Mouse (Mus musculus) neutrophil, adult 5-6 weeks (primary cell): Measurements from ENCODE around the gene Haspin. TPM values are rescaled to one million over a fixed set of nuclear protein-coding genes. Genes with fewer than 3 reads are reported as not detected.

Experiments
- ATAC-seq: fragments of 151-379, 151-347 bp; 2 replicates; pipeline ENCODE4 v1.8.0; 2017; ENCODE audit warnings: mild to moderate bottlenecking, moderate TSS enrichment; ENCODE audit not compliant: insufficient number of reproducible peaks, poor library complexity, low FRiP score, severe bottlenecking; ENCODE audit errors: extremely low read depth
- total RNA-seq: library from RNA; stranded (forward); fragments of 200-1000 nt; gene quantifications from 2 replicates; pipeline ENCODE4 v1.2.3, GENCODE M21; 2017

The Haspin gene
- total RNA-seq = 3.9 and 4.3 TPM in 2 replicates

DNA sequence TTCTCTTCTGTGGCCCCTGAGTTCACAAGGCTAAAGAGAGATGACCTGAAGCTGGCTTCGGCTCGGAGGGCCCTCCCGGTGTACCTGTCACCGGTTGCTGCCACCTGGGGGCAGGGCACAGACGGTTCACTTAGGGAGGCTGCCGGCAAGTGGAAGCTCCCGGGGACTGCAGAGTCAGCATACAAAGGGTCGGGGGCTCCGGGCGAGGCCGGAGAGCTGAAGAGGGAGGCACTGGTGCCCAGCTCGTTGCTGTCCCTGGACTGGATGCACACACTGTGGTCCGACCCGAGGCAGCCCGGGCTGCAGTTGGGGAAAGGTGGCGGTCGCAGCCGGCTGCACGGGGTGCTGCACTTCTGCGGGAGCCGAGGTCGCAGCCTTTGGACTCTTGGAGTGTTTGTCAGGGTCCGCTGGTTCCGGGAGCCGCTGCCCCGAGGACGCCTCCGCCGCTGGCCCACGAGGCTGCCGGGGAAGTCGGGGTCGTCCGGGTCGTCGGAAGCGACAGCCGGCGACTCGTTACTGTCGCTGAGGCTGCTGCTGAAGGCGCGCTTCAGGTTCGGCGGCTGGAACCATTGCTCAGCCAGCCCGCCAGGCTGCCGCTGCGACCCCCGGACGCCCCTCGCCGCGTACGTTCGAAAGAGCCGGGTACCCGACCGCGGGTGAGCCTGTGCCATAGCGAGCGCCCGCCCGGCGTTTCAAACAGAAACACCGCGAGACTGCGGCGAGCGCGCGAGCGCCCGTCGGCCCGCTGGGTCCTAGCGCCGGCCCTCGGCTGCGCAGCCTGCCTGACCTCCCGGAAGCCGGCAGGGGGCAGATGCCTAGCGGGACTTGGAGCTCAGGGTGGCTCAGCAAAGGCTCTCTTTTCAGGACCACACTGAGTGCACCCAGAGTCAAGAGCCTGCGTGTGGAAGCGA, at the start of gene Haspin:
Gene Haspin, minus strand, starts transcription at position 704 of the 911 bp plus-strand sequence.
- peak; percentile 89 for ATAC-seq

DNA sequence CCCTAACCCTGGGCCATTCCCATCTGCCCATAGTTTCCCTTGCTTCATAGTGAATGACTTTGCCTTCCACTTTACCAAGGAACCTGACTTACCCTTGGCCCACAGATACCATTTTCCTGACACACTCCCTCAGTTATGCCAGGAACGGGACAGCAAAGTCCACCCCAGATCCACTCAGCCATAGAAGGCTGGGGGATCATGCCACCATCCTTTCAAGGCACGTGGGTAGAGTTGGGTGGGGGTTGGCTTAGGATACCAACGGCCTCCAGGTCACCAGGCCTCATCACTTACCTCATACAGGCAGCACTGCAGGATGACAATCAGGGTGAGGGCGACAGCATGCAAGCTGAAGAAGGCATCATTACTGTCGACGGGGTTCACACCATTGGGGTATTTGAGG, 49.1 kb upstream of the Haspin start:
- no peak for ATAC-seq

DNA sequence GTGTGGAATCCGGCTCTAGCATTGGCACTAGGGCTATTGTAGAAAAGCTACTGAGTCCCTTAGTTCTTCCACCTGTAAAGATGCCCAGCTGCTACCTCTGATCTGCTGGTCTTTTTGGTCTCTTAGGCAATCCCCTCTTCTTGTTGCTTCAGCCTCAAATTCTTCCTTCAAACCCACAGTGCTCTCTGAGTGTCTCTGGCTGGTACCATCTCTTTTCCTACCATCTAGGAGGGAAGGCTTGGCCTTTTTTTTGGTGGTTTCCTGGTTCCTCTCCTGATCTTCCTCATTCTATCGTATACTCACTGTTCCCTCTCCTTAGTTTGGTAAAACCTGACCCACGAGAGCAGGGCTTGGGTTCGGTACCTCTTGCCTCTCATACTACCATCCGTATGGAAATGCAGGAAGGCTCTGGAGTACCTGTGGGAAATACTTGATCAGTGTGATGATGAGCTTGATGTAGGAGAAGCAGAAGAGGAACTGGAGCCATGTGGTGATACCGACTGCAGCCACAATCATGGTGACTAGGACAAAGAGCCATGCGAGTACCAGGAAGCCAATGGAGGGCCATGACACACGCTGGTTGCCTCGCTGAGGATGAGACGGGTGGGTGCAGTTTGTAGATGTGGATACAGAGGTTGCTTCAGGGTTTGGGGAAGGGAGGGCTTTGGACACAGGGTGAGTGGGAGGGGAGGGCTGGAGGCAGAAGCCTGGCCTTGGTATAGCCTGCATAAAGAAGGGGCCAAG, 48.0 kb upstream of the Haspin start:
- ATAC-seq = no peak

DNA sequence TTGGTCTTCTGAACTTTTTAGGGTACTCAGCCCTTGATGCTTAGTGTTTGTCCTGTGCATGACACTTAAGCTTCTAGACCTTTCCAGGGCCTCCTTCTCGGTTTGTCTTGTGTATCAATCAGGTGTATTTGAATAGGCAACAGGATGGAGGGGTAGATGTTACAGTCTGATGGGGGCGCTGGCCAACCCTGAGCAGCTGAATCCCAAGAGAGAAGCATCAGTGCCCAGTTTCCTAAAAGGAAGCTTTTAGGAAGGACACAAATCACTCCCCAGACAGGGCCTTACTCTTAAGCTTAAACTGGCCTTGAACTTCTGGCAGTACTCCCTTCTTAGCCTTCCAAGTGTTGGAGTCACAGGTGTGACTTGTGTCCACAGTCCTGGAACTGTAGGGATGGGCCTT, 39.8 kb upstream of the Haspin start:
- no peak for ATAC-seq

DNA sequence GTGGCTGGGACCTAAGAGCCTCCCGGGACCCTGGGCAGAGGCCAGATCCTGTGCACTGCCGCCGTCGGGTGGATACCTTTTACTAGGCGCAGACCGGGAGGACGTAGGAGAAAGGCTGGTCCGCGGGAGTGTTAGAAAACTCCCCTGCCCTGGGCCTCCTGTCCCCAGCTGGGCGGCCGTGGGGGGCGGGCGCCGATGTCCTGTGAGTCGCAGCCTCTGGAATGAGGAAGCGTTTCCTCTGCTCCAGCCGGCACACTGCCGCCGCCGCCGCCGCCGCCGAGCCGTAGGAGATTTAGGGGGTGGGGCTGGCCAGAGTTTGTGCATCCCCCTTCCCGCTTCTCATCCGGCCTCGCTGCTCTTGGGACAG, 39.4 kb upstream of the Haspin start:
- ATAC-seq = no peak

DNA sequence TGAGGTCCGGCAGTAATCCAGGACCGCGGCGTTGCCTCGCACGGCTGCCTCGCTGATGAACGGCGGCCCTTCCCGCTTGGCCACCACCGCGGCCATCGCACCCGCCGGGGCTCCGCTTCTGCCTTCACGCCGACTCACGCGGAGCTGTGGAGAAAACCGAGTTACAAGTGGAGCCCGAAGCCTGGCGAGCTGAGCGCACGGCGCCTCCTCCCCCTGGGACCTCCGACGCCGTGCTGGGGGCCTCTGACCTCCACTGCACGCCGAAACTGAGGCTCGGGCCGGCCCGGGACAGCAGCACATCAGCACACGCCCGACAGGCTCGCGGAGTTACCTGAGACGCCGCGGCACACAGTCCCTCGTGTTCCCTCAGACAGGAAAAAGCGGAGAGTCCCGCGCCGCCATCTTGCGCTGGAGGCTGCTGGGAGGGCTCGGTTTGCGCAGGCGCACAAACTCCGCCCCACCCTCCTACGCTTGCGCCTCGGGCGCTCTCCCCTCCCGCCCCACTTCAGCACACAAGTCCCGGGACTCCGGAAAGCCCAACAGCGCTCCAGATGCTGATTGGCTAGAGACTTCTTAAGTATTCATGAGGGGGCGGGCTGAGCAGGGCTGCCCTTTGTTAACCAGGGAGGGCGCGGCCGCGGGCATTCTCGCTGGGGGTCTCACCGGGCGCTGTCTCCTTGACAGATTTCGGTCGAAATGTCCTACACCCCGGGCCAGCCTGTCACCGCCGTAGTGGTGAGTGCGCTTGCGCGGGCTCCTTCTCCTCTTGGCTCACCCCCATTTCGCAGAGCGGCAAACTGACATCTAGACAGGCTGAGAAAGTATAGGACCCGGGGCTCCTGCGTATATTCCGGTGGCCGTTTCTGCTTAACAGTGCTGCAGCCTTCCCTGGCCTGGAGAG, 38.8 kb upstream of the Haspin start, which contains the start of the genes Emc6 and Tax1bp3:
Gene Emc6, minus strand, starts transcription at position 430 of the 901 bp plus-strand sequence.
Gene Tax1bp3, plus strand, starts transcription at position 476 of the 901 bp plus-strand sequence.
- peak; percentile 96 for ATAC-seq

DNA sequence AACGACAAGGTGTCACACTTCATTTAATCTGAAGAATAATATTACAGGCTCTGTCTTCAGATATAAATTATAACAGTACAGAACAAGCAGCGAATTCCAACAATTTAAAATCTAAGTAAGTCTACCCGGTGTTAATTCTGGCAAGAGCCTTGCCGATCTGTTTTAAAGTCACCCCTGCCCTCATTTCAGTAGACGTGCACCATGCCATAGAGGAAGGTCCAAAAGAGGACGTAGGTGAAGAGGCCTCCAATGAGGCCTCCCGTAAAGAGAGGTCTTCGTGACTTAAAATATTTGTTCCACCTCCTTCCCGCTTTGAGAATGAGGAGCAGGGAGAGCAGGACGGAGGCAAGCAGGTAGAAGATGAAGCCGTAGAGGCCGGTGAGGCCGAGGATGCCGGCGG, 38.1 kb upstream of the Haspin start:
- ATAC-seq = no peak

DNA sequence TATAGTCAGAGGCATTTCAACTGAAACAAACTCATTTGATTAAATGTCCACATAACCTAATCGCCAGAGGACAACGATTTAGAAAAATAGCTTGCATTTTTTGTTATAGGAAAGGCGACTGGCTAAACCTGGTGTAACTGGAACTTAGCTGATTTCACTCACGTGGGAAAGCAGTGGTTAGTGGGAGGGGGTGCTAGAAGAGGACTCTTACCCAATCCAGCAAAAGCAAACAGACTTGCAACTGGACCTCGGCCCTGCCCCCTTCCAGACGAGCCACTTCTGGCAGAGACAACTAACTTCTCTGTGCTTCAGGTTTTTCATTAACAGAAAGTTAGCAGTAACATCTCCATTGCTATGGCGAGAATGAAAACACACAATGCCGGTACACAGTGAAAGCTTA, 37.5 kb upstream of the Haspin start:
- no peak for ATAC-seq

DNA sequence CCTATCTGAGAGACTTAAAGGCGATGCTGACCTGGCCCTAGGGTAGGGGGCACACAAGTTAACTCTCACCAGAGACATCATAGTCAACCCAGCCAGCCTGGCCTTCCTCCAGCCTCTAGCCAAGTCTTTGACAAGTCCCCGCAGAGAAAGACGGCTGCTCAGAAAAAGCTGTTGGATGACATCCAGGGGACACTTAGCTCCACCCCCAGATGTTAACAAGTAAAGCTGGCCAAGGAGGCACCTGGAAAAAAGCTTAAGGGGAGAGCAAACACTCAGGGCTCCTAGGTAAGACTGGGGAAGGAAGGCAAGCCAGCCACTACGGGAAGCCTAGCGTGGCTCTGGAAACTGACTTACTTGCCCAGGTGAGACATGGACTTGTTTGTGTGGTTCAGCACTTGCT, 34.1 kb upstream of the Haspin start:
- ATAC-seq = no peak

DNA sequence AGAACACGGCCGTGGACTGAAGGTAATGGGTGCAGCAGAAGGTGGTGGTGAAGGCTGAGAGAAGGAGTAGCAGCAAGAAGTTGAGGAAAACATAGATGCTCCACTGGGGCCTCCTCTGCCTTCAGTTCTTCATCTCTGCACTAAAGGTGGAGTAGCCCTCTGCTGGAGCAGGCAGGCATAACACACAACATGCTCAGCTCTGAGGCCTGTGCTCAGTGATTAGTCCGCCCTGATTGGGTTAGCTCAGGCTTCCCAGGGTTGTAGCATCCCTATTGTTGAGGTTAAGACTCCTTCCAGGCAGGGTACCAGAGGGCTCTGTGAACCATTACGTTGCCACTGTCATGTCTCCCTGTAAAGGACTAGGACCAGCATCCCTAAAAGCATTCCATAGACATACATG, 31.1 kb upstream of the Haspin start:
- 0 out of 2 replicates have a peak, but pooled peaks have one; percentile 38 for ATAC-seq

DNA sequence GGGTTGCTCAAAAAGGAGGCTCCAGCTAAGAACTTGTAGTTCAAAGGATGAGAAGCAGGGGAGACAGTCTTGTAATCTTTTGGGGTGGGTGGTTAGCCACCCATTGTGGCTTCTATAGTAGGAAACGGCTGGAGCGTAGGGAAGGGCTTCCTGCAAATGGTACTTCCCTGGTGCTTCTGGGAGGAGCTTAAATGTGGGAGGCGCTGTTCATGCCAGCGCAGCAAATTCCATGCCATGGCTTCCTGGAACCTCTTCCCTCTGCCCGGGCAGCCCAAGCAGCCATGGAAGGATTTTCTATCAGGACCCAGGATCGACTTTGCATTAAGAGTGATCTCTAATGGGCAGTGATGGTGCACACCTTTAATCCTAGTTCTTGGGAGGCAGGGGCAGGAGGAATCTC, 30.5 kb upstream of the Haspin start:
- ATAC-seq = no peak

DNA sequence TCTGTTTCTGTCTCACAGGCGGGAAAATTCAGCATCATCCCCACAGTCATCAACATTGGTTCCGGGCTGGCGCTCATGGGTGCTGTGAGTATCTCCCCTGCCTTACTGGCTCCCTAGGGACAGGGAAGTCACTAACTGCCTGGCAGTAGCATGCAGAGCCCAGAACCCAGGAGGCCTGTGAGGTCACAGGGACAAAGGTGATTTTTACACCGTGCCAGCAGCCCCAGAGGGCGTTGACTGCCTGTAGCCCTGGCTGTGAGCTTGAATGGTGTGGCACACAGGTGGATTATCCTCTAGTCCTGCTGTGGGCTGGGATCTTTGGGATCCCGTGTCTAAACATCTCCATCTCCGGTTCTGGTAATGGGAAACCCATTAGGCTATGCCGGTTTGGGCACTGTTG, 30.0 kb upstream of the Haspin start:
- no peak for ATAC-seq

DNA sequence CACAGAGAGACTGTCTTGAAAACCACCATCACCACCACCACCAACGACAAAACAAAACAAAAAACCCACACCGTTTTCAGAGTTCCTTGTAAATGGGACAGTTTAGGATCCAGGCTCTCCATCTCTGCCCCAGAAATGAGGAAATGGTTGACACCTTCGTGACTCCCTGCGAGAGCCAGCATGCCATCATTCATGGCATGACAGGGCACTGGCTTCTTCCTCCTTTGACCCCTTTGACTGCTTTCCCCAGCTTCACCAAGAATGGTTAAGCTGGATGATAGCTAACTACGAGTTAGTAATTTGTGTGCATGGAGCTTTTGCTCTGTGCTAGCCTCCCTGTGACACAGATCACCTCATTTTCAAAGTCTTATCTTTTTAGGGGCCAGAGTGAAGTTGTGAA, 24.2 kb upstream of the Haspin start:
- no peak for ATAC-seq

DNA sequence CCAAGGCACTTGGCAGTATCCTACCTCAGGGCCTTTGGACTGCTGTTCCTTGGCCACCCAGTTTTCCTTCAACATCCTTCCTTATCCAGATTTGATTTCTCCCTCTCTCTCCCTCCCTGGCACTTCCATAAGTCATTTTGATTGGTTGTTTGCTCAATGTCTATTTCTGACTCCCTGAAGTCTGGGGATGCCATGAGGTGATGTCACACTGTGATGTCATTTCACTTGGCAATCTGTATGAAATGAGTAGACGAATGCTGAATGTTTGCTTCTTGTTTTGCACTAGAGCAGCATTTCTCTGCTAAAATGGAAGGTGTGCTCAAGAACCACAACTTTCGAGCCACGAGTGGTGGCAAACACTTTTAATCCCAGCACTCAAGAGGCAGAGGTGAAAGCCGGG, 23.5 kb upstream of the Haspin start:
- ATAC-seq = no peak

DNA sequence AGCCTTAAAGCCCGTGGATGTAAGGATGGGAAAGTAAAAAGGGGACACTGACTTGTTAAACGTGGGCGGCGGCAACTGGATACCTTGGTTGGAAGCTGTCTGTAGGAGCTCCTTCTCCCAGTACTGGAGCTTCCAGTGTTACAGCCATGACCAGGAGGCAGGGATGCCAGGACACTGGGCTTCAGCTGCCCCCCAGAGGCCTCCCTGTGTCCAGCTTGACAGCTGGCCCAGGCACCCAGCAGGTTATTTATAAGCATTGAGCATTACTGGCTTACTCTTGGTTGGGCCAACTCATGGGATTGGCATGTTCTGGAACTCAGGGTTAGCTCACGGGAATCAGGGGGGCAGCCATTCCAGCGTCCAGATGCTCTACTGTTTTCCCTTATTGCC, 22.7 kb upstream of the Haspin start:
- ATAC-seq = no peak

DNA sequence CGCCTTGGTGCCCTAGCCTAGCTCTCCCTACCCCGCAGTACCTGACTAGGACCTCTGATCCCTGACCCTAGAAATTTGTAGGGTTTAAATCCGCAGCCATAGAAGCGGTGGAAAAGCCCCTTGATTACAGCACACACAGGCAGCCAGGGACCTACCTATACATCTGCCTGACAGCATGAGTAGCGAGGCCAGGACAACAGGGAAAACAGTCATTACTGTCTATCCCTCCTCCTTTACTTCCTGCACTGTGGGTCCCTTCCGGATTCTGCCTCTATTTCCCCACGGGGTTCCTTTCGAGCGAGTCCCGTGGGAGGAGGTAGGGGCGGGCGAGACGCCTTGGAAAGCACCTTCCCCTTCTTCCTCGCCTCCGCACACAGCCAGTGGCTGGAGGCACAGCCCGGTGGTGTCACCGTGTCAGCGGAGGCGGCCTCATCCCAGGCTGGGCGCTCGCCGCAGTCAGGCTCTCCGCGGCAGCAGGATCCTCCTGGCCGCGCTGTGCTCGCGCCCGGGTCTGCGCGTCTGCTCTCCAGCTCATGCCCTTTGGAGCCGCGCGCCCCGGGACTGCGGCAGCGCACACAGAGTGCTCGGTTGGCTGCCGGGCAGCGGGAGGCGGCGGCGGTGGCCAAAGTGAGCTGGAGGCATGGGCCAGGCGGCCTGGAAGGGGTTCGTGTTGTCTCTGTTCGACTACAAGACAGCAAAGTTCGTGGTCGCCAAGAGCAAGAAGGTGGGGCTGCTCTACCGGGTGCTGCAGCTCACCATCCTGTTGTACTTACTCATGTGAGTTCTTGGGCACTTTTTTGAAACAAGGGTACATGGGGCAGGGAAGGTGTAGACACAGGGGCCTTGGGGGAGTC, 22.1 kb upstream of the Haspin start, which contains the start of gene P2rx5:
Gene P2rx5, plus strand, starts transcription at position 465 of the 854 bp plus-strand sequence.
- no peak for ATAC-seq

DNA sequence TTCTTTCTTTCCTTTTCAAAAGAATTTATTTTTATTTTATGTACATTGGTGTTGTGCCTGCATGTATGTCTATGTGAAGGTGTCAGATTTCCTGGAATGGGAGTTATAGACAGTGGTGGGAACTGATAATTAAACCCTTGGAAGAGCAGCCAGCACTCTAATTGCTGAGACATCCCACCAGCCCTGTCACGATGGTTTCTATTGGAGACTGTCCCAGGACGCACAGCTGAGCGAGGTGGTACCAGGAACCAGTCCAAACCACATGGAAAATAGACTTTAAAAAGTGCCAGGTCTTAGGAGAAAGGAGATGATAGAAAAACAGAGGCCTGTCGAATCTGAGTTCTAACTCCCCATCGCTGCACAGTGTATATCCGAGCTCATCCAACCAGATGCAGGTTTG, 17.0 kb upstream of the Haspin start:
- no peak for ATAC-seq

DNA sequence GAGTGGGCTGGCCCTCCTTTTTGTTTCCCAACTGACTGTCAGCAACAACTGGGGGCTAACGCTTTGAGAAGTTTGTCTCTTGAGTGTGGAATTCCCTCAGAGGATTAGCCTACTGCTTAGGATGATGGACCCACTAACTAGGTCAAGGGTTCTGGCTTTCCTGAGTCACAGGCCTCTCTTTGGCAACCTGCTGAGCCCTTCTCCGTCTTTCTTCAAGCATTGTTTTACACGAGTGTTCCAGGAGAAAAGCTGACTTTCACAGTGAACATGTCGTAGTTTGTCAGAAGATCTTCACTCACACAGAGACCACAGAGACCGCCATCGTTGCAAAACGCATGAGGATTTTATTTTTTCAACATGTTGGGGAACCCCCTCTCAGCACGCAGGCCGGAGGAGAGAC, 10.1 kb upstream of the Haspin start:
- no peak for ATAC-seq
